Mouse (Mus musculus) E14TG2a.4 (cell line): ENCODE results near the gene Rack1.

Experiments used
- CTCF ChIP-seq: conservative IDR thresholded peaks from 2 replicates; pipeline ENCODE4 v1.5.1; 2014; ENCODE audit warnings: low read length
- NANOG ChIP-seq: IDR thresholded peaks from 2 replicates; pipeline ENCODE4 v1.6.1; 2014; ENCODE audit warnings: borderline replicate concordance, low read length, mixed read lengths

GRCm38 (mm10) chr11:48816800-48817665, 16.9 kb downstream of the Rack1 start, which contains the start of gene Trim41:
- TF ChIP-seq CTCF = no peak
- TF ChIP-seq NANOG = no peak
